12 mouse cellular contexts compared by ENCODE assay signal in genomic region chr2:165285621-165286020, GRCm38 (mm10). TPM values are rescaled to one million over a fixed set of nuclear protein-coding genes. Genes with fewer than 3 reads are reported as not detected.
DNase-seq lines count a peak whose midpoint lies in the region; ATAC-seq and TF ChIP-seq lines count a peak whose summit lies in the region.
"Had no signal": no experiment of that assay in that cellular context is flagged by ENCODE, and none has a peak within 500 bp of the region (broad histone marks: within the 10 kb centered on the region; RNA-seq: fewer than 3 reads in every experiment).

No protein-coding gene starts in this region.

- H3K36me3 ChIP-seq in hindbrain, embryonic 13.5 days, result peaks cover 38% of the 10 kb centered on the region
- peaks cover 34% of the 10 kb centered on the region for H3K36me3 ChIP-seq in hindbrain, embryonic 12.5 days
- peaks cover 38% of the 10 kb centered on the region for H3K36me3 ChIP-seq in macrophage (ENCODE audit: inconsistent target)
- no peaks in the 10 kb centered on the region for H3K36me3 ChIP-seq in thymus, adult 2 months (ENCODE audit: control insufficient read depth, insufficient read depth, low read length)
- peaks cover 30% of the 10 kb centered on the region for H3K36me3 ChIP-seq in kidney, embryonic 15.5 days

- no peak overlapping the region; the same call in 1 of the 2 replicates for H3K9ac ChIP-seq in hindbrain, embryonic 13.5 days
- no peak overlapping the region for H3K9ac ChIP-seq in hindbrain, embryonic 12.5 days
- H3K9ac ChIP-seq in kidney, embryonic 15.5 days, result no peak overlapping the region
- H3K9ac ChIP-seq: heart, embryonic 15.5 days had no signal

- H3K4me3 ChIP-seq in hindbrain, embryonic 13.5 days, result no peak overlapping the region
- no peak overlapping the region for H3K4me3 ChIP-seq in hindbrain, embryonic 12.5 days
- peak overlapping the region; percentile 70 for H3K4me3 ChIP-seq in macrophage (ENCODE audit: inconsistent target)
- peak overlapping the region; percentile 17; the same call in 1 of the 2 replicates for H3K4me3 ChIP-seq in thymus, adult 2 months (ENCODE audit: control insufficient read depth, insufficient read depth, low read length)
- no peak overlapping the region for H3K4me3 ChIP-seq in left cerebral cortex, adult 2 months
- no peak overlapping the region for H3K4me3 ChIP-seq in kidney, embryonic 15.5 days (replicated peaks)
- H3K4me3 ChIP-seq: heart, embryonic 15.5 days had no signal

- TF ChIP-seq POLR2A in thymus, adult 2 months (IDR thresholded peaks at IDR 0.05; ENCODE audit: control insufficient read depth, extremely low read depth, insufficient read depth, low read length, poor library complexity), result no peak

- H3K27me3 ChIP-seq in hindbrain, embryonic 13.5 days, result no peaks in the 10 kb centered on the region
- H3K27me3 ChIP-seq in hindbrain, embryonic 12.5 days, result no peaks in the 10 kb centered on the region
- no peaks in the 10 kb centered on the region for H3K27me3 ChIP-seq in thymus, adult 2 months (ENCODE audit: control insufficient read depth, insufficient read depth, low read length)
- H3K27me3 ChIP-seq in kidney, embryonic 15.5 days, result no peaks in the 10 kb centered on the region
- H3K27me3 ChIP-seq: heart, embryonic 15.5 days had no signal

- intact Hi-C loops in left cerebral cortex, adult 2 months (cut with DNase I), result loop anchor here (5.0 kb wide), 1 partner anchor 318 kb away; no protein-coding TSS in a partner anchor

- no peak for TF ChIP-seq CTCF in thymus, adult 2 months (IDR thresholded peaks at IDR 0.05; ENCODE audit: borderline replicate concordance, control insufficient read depth, extremely low read depth, insufficient read depth, low read length, poor library complexity)
- TF ChIP-seq CTCF in left cerebral cortex, adult 2 months (IDR thresholded peaks at IDR 0.05), result no peak

- no peak for ATAC-seq in hindbrain, embryonic 13.5 days (ENCODE audit: low FRiP score)
- no peak for ATAC-seq in hindbrain, embryonic 12.5 days (ENCODE audit: low FRiP score)
- peak; percentile 55 to 67 for ATAC-seq in hematopoietic stem cell, adult 5-6 weeks (replicated peaks in 1 of 2; ENCODE audit: insufficient read depth in 1 of 2, low FRiP score in 2 of 2, low TSS enrichment in 1 of 2, low read depth in 1 of 2, poor library complexity in 2 of 2, severe bottlenecking in 2 of 2)
- ATAC-seq in kidney, embryonic 15.5 days (replicated peaks; ENCODE audit: low FRiP score), result no peak
- ATAC-seq: forebrain, embryonic 14.5 days had no signal

- H3K27ac ChIP-seq in hindbrain, embryonic 13.5 days, result no peak overlapping the region
- no peak overlapping the region for H3K27ac ChIP-seq in hindbrain, embryonic 12.5 days
- peak overlapping the region; percentile 75 for H3K27ac ChIP-seq in macrophage
- no peak overlapping the region for H3K27ac ChIP-seq in thymus, adult 2 months (ENCODE audit: control insufficient read depth, insufficient read depth, low read length)
- no peak overlapping the region for H3K27ac ChIP-seq in left cerebral cortex, adult 2 months
- no peak overlapping the region for H3K27ac ChIP-seq in kidney, embryonic 15.5 days
- H3K27ac ChIP-seq: heart, embryonic 15.5 days had no signal

- 0 out of 2 replicates have a peak overlapping the region, but pooled peaks have one; percentile 2 for H3K4me2 ChIP-seq in hindbrain, embryonic 13.5 days
- H3K4me2 ChIP-seq in hindbrain, embryonic 12.5 days (replicated peaks), result no peak overlapping the region
- no peak overlapping the region for H3K4me2 ChIP-seq in kidney, embryonic 15.5 days

- 92% methylated on average over 8 of the region's 8 CpGs for WGBS in hindbrain, embryonic 13.5 days
- 92% methylated on average over 8 of the region's 8 CpGs for WGBS in hindbrain, embryonic 12.5 days
- 3% methylated on average over 8 of the region's 8 CpGs for WGBS in macrophage (ENCODE audit: missing documents)
- WGBS in thymus, adult 2 months, result 8% methylated on average over 8 of the region's 8 CpGs
- WGBS in kidney, embryonic 15.5 days, result 81% methylated on average over 8 of the region's 8 CpGs

- peaks cover 33% of the 10 kb centered on the region for H3K79me2 ChIP-seq in macrophage (ENCODE audit: inconsistent target)

- H3K4me1 ChIP-seq in hindbrain, embryonic 13.5 days (replicated peaks), result peaks cover 47% of the 10 kb centered on the region
- H3K4me1 ChIP-seq in hindbrain, embryonic 12.5 days, result peaks cover 27% of the 10 kb centered on the region
- peaks cover 23% of the 10 kb centered on the region for H3K4me1 ChIP-seq in thymus, adult 2 months (replicated peaks; ENCODE audit: control insufficient read depth, insufficient read depth, low read length)
- H3K4me1 ChIP-seq in kidney, embryonic 15.5 days, result peaks cover 32% of the 10 kb centered on the region

- DNase-seq in thymus, adult 2 months, result peak; percentile 49
- no peak for DNase-seq in left cerebral cortex, adult 2 months (ENCODE audit: extremely low spot score in 1 of 2, low spot score in 2 of 2)
- DNase-seq in frontal cortex, adult 2 months (ENCODE audit: extremely low spot score in 1 of 2, low spot score in 1 of 2), result no peak
- DNase-seq: kidney, postnatal 36 days had no signal

- no peaks in the 10 kb centered on the region for H3K9me3 ChIP-seq in hindbrain, embryonic 13.5 days
- H3K9me3 ChIP-seq in hindbrain, embryonic 12.5 days (replicated peaks), result no peaks in the 10 kb centered on the region
- H3K9me3 ChIP-seq in kidney, embryonic 15.5 days (replicated peaks), result no peaks in the 10 kb centered on the region
- H3K9me3 ChIP-seq: heart, embryonic 15.5 days had no signal

RNA-seq across cellular contexts. Expression of gene Slc35c2, which starts 2.0 kb away (rescaled TPM):
- polyA plus RNA-seq in hindbrain, embryonic 13.5 days (2015; fragmentation: Nextera tagmentation; extraction: Ambion mirVana), result 61.5 and 68.1 TPM in 2 replicates
- 57.1 and 57.9 TPM in 2 replicates for polyA plus RNA-seq in hindbrain, embryonic 12.5 days (2016; fragmentation: Nextera tagmentation; extraction: Ambion mirVana)
- total RNA-seq in hematopoietic stem cell, adult 5-6 weeks (2017), result 57.6 and 62.2 TPM in 2 replicates
- 10 to 100 TPM in 15 of 26 experiments, 1 to 10 TPM in 11; 2.0 to 34.1 (median 12.3) TPM for total RNA-seq in macrophage (2018; cell fraction: chromatin; rRNA removed)
- total RNA-seq in macrophage (2018; cell fraction: cytosol; rRNA removed), result 10 to 100 TPM; 28.8 to 52.4 (median 40.9) TPM
- total RNA-seq in macrophage (2018; cell fraction: nucleus; rRNA removed), result 10 to 100 TPM in 24 of 26 experiments, 1 to 10 TPM in 2; 4.9 to 57.3 (median 27.0) TPM
- 29.3 to 58.1 TPM (median 53.2 TPM) in 3 replicates for polyA plus RNA-seq in macrophage (2018)
- polyA plus RNA-seq in thymus, adult 2 months (2012; rRNA removed), result 78.7 and 82.3 TPM in 2 replicates
- 10 to 100 TPM; 59.1 to 63.4 TPM for total RNA-seq in left cerebral cortex, adult 2 months (2021)
- polyA plus RNA-seq in kidney, embryonic 15.5 days (2015; fragmentation: Nextera tagmentation; extraction: Ambion mirVana), result 53.7 and 54.6 TPM in 2 replicates
- 58.6 and 62.5 TPM in 2 replicates for polyA plus RNA-seq in frontal cortex, adult 2 months (2012; rRNA removed)

RNA-seq across cellular contexts. Expression of gene Elmo2, which starts 40.7 kb away (rescaled TPM):
- polyA plus RNA-seq in hindbrain, embryonic 13.5 days (2015; fragmentation: Nextera tagmentation; extraction: Ambion mirVana), result 90.8 and 91.6 TPM in 2 replicates
- polyA plus RNA-seq in hindbrain, embryonic 12.5 days (2016; fragmentation: Nextera tagmentation; extraction: Ambion mirVana), result 88.8 TPM in 2 replicates
- 24.3 and 27.3 TPM in 2 replicates for total RNA-seq in hematopoietic stem cell, adult 5-6 weeks (2017)
- 100 to 1,000 TPM in 1 of 26 experiments, 10 to 100 TPM in 22, 1 to 10 TPM in 3; 7.7 to 100 (median 40.4) TPM for total RNA-seq in macrophage (2018; cell fraction: chromatin; rRNA removed)
- total RNA-seq in macrophage (2018; cell fraction: cytosol; rRNA removed), result 10 to 100 TPM; 15.4 to 40.7 (median 27.7) TPM
- 10 to 100 TPM; 11.9 to 74.8 (median 32.5) TPM for total RNA-seq in macrophage (2018; cell fraction: nucleus; rRNA removed)
- 29.3 to 43.5 TPM (median 39.1 TPM) in 3 replicates for polyA plus RNA-seq in macrophage (2018)
- polyA plus RNA-seq in thymus, adult 2 months (2012; rRNA removed), result 95.0 and 106 TPM in 2 replicates
- 100 to 1,000 TPM; 164 to 173 TPM for total RNA-seq in left cerebral cortex, adult 2 months (2021)
- 71.3 and 82.3 TPM in 2 replicates for polyA plus RNA-seq in kidney, embryonic 15.5 days (2015; fragmentation: Nextera tagmentation; extraction: Ambion mirVana)
- polyA plus RNA-seq in frontal cortex, adult 2 months (2012; rRNA removed), result 185 TPM in 2 replicates

RNA-seq across cellular contexts. Expression of gene Cdh22, which starts 51.0 kb away (rescaled TPM):
- polyA plus RNA-seq in hindbrain, embryonic 13.5 days (2015; fragmentation: Nextera tagmentation; extraction: Ambion mirVana), result 9.4 and 11.4 TPM in 2 replicates
- 12.3 and 13.5 TPM in 2 replicates for polyA plus RNA-seq in hindbrain, embryonic 12.5 days (2016; fragmentation: Nextera tagmentation; extraction: Ambion mirVana)
- not detected in 2 replicates for total RNA-seq in hematopoietic stem cell, adult 5-6 weeks (2017)
- total RNA-seq in macrophage (2018; cell fraction: chromatin; rRNA removed), result not detected
- total RNA-seq in macrophage (2018; cell fraction: cytosol; rRNA removed), result under 1 TPM in 6 of 26 experiments, not detected in 20; 0.06 to 0.14 (median 0.07) TPM
- under 1 TPM in 3 of 26 experiments, not detected in 23; 0.15 to 0.59 (median 0.20) TPM for total RNA-seq in macrophage (2018; cell fraction: nucleus; rRNA removed)
- polyA plus RNA-seq in macrophage (2018), result not detected in 3 replicates
- polyA plus RNA-seq in thymus, adult 2 months (2012; rRNA removed), result 1.2 and 1.3 TPM in 2 replicates
- total RNA-seq in left cerebral cortex, adult 2 months (2021), result 10 to 100 TPM; 58.7 to 60.6 TPM
- 0.78 and 1.1 TPM in 2 replicates for polyA plus RNA-seq in kidney, embryonic 15.5 days (2015; fragmentation: Nextera tagmentation; extraction: Ambion mirVana)
- polyA plus RNA-seq in frontal cortex, adult 2 months (2012; rRNA removed), result 33.3 and 38.6 TPM in 2 replicates
- total RNA-seq: liver, adult 2 months had no signal
- polyA plus RNA-seq: liver, adult 2 months had no signal

Comparison
In these comparisons a context has a peak if more than half of its experiments do, and no peak if none do; other contexts are left out.
1. ATAC-seq: peak in hematopoietic stem cell, adult 5-6 weeks (2 of 2); none in hindbrain, embryonic 13.5 days (single experiment), hindbrain, embryonic 12.5 days (single experiment) and kidney, embryonic 15.5 days (single experiment).
2. H3K4me3 ChIP-seq: peak in macrophage (single experiment) and thymus, adult 2 months (single experiment); none in hindbrain, embryonic 13.5 days (single experiment), hindbrain, embryonic 12.5 days (single experiment), left cerebral cortex, adult 2 months (single experiment) and kidney, embryonic 15.5 days (single experiment).